Mouse (Mus musculus): ENCODE data around the gene Mpp6. TPM values are rescaled to one million over a fixed set of nuclear protein-coding genes. Genes with fewer than 3 reads are reported as not detected.

Mpp6 gene
- total RNA-seq, 2 experiments from 2014 or later = 111 to 114 TPM

GRCm38 (mm10) chr6:50228180-50228579 lies 118.1 kb downstream of the Mpp6 start:
- DNase-seq = no peak

GRCm38 (mm10) chr6:50231288-50231687 lies 121.2 kb downstream of the Mpp6 start:
- no peak for DNase-seq

- no peak for DNase-seq
Observed at GRCm38 (mm10) chr6:50232984-50233383, 122.9 kb downstream of the Mpp6 start.

GRCm38 (mm10) chr6:50237963-50238362 lies 127.9 kb downstream of the Mpp6 start:
- DNase-seq = no peak

GRCm38 (mm10) chr6:50239902-50240301 lies 129.9 kb downstream of the Mpp6 start:
- no peak for DNase-seq

- DNase-seq = no peak
Observed at GRCm38 (mm10) chr6:50240437-50240836, 130.4 kb downstream of the Mpp6 start.

GRCm38 (mm10) chr6:50244126-50244525 lies 134.1 kb downstream of the Mpp6 start:
- no peak for DNase-seq

GRCm38 (mm10) chr6:50244967-50245366 lies 134.9 kb downstream of the Mpp6 start:
- DNase-seq = no peak

- no peak for DNase-seq
Observed at GRCm38 (mm10) chr6:50247356-50247755, 137.3 kb downstream of the Mpp6 start.

GRCm38 (mm10) chr6:50247791-50248190 lies 137.8 kb downstream of the Mpp6 start:
- DNase-seq = no peak

Other genes starting within 250 kb of the Mpp6 start
- 10 to 100 TPM; 10.0 to 10.3 TPM for gene Gsdme, start 153.6 kb downstream of the Mpp6 start, total RNA-seq (2021)

All from layer of hippocampus, postnatal 36 days (tissue).